Mouse (Mus musculus): ENCODE data around the gene Ccnf. TPM values are rescaled to one million over a fixed set of nuclear protein-coding genes. Genes with fewer than 3 reads are reported as not detected.

The Ccnf gene
- polyA plus RNA-seq, 1 experiment = 10.7 TPM

DNA sequence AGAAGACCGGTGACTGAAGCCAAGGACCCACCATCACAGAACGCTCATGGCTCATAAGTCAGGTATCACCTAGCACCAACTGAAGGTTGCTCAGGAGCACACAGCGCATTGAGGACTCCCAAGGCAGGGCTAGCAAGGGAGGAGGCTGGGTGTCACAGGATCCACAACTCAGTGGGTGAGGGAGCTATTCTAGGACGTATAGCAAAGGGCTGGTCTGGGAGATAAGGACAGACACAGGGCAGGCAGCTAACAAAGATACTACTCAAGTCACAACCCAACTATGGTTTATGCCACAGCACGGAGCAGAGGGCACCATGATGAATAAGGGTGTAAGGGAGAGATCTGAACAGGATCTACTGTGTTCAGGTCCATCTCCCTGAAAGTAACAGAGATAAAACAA, 25.4 kb downstream of the Ccnf start:
- H3K27me3 ChIP-seq (ENCODE audit: control insufficient read depth, insufficient read depth, low read length) = no peaks in the 10 kb centered on the region
- H3K4me3 ChIP-seq (ENCODE audit: control insufficient read depth, low read depth, low read length) = no peak overlapping the region
- no peak overlapping the region for H3K27ac ChIP-seq (ENCODE audit: control insufficient read depth, insufficient read depth, low read depth, low read length)
- no peaks in the 10 kb centered on the region; the same call in 1 of the 2 replicates for H3K4me1 ChIP-seq (ENCODE audit: control insufficient read depth, insufficient read depth, low read length)
- H3K36me3 ChIP-seq (ENCODE audit: control insufficient read depth, insufficient read depth, low read length) = no peaks in the 10 kb centered on the region
- TF ChIP-seq CTCF (IDR thresholded peaks at IDR 0.05; ENCODE audit: control insufficient read depth, insufficient read depth, insufficient replicate concordance, low read depth, low read length) (no peak), POLR2A (IDR thresholded peaks at IDR 0.05; ENCODE audit: control insufficient read depth, low read depth, low read length) (no peak)

DNA sequence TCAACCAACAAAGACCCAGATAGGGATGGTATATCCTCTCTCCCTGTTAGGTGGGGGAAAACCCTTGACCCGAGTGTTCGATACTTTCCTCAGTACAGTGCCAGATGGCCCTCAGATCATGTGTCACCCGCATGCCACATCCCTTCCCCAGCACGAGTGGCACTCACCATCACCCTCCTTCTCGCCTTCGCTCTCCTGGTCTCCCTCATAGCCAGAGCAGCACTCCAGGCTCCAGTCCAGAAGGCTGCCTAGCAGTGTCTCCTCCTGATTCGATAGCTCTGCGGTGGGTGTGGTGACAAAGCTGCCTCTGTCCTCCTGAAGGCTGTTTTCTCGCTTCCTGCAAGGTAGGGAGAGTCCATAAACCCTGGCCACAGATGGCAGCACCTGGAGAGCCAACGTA, 26.5 kb downstream of the Ccnf start:
- H3K36me3 ChIP-seq (ENCODE audit: control insufficient read depth, insufficient read depth, low read length) = no peaks in the 10 kb centered on the region
- no peak overlapping the region for H3K27ac ChIP-seq (ENCODE audit: control insufficient read depth, insufficient read depth, low read depth, low read length)
- H3K4me1 ChIP-seq (ENCODE audit: control insufficient read depth, insufficient read depth, low read length) = peaks cover 9% of the 10 kb centered on the region
- H3K27me3 ChIP-seq (ENCODE audit: control insufficient read depth, insufficient read depth, low read length) = no peaks in the 10 kb centered on the region
- no peak for TF ChIP-seq CTCF (IDR thresholded peaks at IDR 0.05; ENCODE audit: control insufficient read depth, insufficient read depth, insufficient replicate concordance, low read depth, low read length)
- TF ChIP-seq POLR2A (IDR thresholded peaks at IDR 0.05; ENCODE audit: control insufficient read depth, low read depth, low read length) = no peak
- no peak overlapping the region for H3K4me3 ChIP-seq (ENCODE audit: control insufficient read depth, low read depth, low read length)

DNA sequence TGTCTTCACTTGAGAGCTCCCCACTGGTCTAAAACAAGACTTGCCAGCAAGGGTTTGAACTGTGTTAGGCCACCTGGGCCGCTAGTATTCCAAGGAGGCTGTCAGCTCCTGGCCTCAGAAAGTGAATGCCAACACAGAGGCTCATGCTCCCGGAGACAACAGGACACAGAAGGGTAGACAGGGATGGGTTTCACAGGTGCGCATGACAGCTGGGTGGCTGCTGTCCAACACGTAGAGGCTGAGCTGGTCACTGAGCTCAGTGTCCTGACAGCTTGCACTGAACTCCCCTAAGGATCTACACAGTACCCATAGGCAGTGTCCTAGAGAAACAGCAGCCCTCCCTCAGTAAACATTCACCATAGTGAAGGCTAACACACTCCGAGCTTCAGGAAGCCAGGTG, 27.8 kb downstream of the Ccnf start:
- TF ChIP-seq CTCF (IDR thresholded peaks at IDR 0.05; ENCODE audit: control insufficient read depth, insufficient read depth, insufficient replicate concordance, low read depth, low read length) = no peak
- no peak for TF ChIP-seq POLR2A (IDR thresholded peaks at IDR 0.05; ENCODE audit: control insufficient read depth, low read depth, low read length)
- H3K4me1 ChIP-seq (ENCODE audit: control insufficient read depth, insufficient read depth, low read length) = peaks cover 13% of the 10 kb centered on the region
- no peaks in the 10 kb centered on the region for H3K36me3 ChIP-seq (ENCODE audit: control insufficient read depth, insufficient read depth, low read length)

DNA sequence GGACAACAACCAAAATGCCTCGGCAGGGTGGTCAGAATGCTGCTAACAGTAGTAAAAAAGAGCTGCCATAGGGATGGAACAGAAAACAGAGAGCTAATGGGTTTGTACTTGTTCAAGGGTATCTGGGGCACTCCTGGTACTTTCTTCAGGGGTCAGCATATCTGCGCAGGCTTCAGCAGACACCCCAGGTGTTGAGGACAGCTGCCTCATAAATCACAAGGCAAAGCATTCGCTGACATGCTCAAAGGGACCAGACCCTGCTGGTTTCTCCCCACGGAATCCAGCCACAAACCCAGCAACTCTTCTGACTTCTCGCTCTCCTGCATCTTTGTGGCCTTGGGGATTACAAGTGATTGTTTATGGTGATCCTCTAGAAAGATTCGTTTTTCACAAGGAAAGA, 28.6 kb downstream of the Ccnf start:
- TF ChIP-seq POLR2A (IDR thresholded peaks at IDR 0.05; ENCODE audit: control insufficient read depth, low read depth, low read length) (no peak), CTCF (IDR thresholded peaks at IDR 0.05; ENCODE audit: control insufficient read depth, insufficient read depth, insufficient replicate concordance, low read depth, low read length) (no peak)
- H3K4me1 ChIP-seq (ENCODE audit: control insufficient read depth, insufficient read depth, low read length) = peaks cover 13% of the 10 kb centered on the region
- no peak overlapping the region for H3K4me3 ChIP-seq (ENCODE audit: control insufficient read depth, low read depth, low read length)
- no peaks in the 10 kb centered on the region for H3K36me3 ChIP-seq (ENCODE audit: control insufficient read depth, insufficient read depth, low read length)
- no peaks in the 10 kb centered on the region for H3K27me3 ChIP-seq (ENCODE audit: control insufficient read depth, insufficient read depth, low read length)
- H3K27ac ChIP-seq (ENCODE audit: control insufficient read depth, insufficient read depth, low read depth, low read length) = no peak overlapping the region

More for the DNA sequence above, 27.8 kb downstream of the Ccnf start:
- no peak overlapping the region for H3K4me3 ChIP-seq (ENCODE audit: control insufficient read depth, low read depth, low read length)
- no peaks in the 10 kb centered on the region for H3K27me3 ChIP-seq (ENCODE audit: control insufficient read depth, insufficient read depth, low read length)
- no peak overlapping the region for H3K27ac ChIP-seq (ENCODE audit: control insufficient read depth, insufficient read depth, low read depth, low read length)

DNA sequence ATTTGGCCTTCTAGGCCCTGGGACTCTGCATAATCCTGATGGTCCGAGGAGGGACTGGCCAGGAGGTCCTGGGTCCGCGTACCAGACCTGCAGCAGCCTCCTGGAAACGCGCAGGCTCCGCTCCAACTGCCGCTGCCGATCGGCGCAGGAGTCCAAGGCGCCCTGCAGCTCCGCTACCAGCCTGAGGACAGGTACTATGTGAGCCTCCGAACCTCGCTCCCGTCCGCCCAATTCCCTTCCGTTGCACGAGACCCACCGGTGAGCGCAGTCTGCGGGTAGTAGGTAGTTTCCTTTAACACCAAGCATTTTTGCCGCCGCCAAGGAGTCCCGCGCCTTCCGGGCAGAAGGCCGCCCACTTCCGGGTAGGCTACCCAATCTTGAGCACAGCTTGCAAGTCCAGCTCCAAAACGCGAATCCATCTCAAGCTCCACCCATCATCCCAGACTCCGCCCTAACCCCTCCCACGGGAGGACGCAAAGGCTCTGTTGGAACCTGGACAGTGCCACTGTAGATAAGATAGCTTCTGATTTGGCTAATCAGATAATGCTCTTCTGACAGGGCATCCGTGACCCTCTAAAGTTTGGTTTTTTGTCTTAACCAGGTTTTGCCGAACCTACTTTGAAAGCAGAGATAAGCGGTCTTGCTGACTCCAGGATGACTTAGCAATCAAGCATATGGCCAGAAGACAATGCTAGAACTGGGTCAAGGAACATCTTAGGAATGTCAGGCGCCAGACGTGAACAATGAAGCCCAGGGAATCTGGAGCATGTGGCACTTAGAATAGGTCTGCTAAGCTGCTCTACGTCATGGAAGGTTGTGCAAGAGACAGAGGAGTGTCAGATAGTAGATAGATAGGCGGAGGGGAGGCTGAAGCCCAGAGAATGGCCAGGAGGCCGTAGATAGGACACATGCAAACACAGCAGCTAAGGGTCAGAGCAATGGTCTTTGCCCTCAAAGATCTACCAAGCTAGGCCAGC, 30.6 kb downstream of the Ccnf start, which contains the start of gene Tedc2:
Gene Tedc2 (minus strand): TSS at position 417 of the 977 bp plus-strand sequence.
- H3K4me1 ChIP-seq (ENCODE audit: control insufficient read depth, insufficient read depth, low read length) = peaks cover 13% of the 10 kb centered on the region
- TF ChIP-seq CTCF (IDR thresholded peaks at IDR 0.05; ENCODE audit: control insufficient read depth, insufficient read depth, insufficient replicate concordance, low read depth, low read length) (no peak), POLR2A (IDR thresholded peaks at IDR 0.05; ENCODE audit: control insufficient read depth, low read depth, low read length) (0 out of 2 replicates have a peak, but pooled peaks have one; percentile 39)
- H3K27me3 ChIP-seq (ENCODE audit: control insufficient read depth, insufficient read depth, low read length) = no peaks in the 10 kb centered on the region
- H3K36me3 ChIP-seq (ENCODE audit: control insufficient read depth, insufficient read depth, low read length) = no peaks in the 10 kb centered on the region
- H3K4me3 ChIP-seq (ENCODE audit: control insufficient read depth, low read depth, low read length) = peak within 1 kb of the TSS; percentile 91
- H3K27ac ChIP-seq (ENCODE audit: control insufficient read depth, insufficient read depth, low read depth, low read length) = peak within 1 kb of the TSS; percentile 52

DNA sequence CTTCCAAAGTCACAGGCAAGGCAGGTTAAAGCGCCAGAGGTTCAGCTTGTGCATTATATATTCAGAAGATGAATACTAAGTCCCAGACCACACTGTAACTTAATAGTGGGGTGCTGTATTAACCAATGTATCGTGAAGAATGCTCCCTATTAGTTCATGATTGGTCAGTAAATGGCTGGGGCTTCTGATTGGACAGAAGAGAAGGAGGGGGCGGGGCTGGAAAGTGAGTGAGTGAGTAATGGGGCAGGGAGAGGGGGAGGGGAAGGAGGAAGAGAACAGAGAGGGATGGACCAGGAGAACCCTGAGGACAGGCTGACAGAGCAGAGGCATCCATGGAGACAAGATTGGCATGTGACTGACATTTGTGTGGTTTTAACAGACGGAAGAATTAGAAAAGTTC, 34.4 kb downstream of the Ccnf start:
- H3K27ac ChIP-seq (ENCODE audit: control insufficient read depth, insufficient read depth, low read depth, low read length) = no peak overlapping the region
- no peak overlapping the region for H3K4me3 ChIP-seq (ENCODE audit: control insufficient read depth, low read depth, low read length)
- H3K4me1 ChIP-seq (ENCODE audit: control insufficient read depth, insufficient read depth, low read length) = peaks cover 19% of the 10 kb centered on the region
- H3K27me3 ChIP-seq (ENCODE audit: control insufficient read depth, insufficient read depth, low read length) = no peaks in the 10 kb centered on the region
- no peak for TF ChIP-seq CTCF (IDR thresholded peaks at IDR 0.05; ENCODE audit: control insufficient read depth, insufficient read depth, insufficient replicate concordance, low read depth, low read length)
- TF ChIP-seq POLR2A (IDR thresholded peaks at IDR 0.05; ENCODE audit: control insufficient read depth, low read depth, low read length) = no peak
- H3K36me3 ChIP-seq (ENCODE audit: control insufficient read depth, insufficient read depth, low read length) = no peaks in the 10 kb centered on the region

DNA sequence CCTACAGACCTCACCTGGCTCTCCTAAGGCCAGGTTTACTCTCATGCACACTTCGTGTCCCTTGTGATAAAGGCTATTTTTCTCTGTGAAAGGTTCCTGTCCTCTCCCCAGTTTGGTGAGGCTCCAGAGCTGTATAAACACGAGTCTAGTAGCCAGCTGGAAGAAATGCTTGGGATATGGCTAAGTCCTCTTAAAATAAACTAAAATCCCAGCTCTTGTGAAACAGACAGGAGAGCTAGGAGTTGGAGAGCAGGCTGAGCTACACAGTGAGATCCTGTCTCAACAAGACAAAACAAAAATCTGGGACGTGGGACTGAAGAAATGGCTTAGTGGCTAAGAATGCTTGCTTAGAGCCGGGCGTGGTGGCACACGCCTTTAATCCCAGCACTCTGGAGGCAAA, 38.1 kb downstream of the Ccnf start:
- Histone ChIP-seq H3K27me3 (ENCODE audit: control insufficient read depth, insufficient read depth, low read length) (no peaks in the 10 kb centered on the region), H3K36me3 (ENCODE audit: control insufficient read depth, insufficient read depth, low read length) (no peaks in the 10 kb centered on the region), H3K4me3 (ENCODE audit: control insufficient read depth, low read depth, low read length) (no peak overlapping the region), H3K4me1 (ENCODE audit: control insufficient read depth, insufficient read depth, low read length) (peaks cover 20% of the 10 kb centered on the region), H3K27ac (ENCODE audit: control insufficient read depth, insufficient read depth, low read depth, low read length) (no peak overlapping the region)
- TF ChIP-seq POLR2A (IDR thresholded peaks at IDR 0.05; ENCODE audit: control insufficient read depth, low read depth, low read length) (no peak), CTCF (IDR thresholded peaks at IDR 0.05; ENCODE audit: control insufficient read depth, insufficient read depth, insufficient replicate concordance, low read depth, low read length) (no peak)

All from testis, adult 2 months (tissue).